Mouse (Mus musculus) CH12.LX (cell line): ENCODE measurements around the gene Add2. TPM values are rescaled to one million over a fixed set of nuclear protein-coding genes. Genes with fewer than 3 reads are reported as not detected.

Experiments used
- DNase-seq: peaks from one replicate; pipeline ENCODE4 v3.0.0-alpha.2; 2013; ENCODE audit errors: extremely low read depth
- H3K27ac ChIP-seq: 2 replicates; pipeline ENCODE4 v1.5.1; 2012; ENCODE audit warnings: low read depth, mild to moderate bottlenecking, control low read depth, moderate library complexity; ENCODE audit not compliant: insufficient read depth
- H3K27me3 ChIP-seq: replicated peaks from 2 replicates; pipeline ENCODE3; 2012; ENCODE audit warnings: inconsistent platforms
- H3K36me3 ChIP-seq, 2 experiments: replicated peaks in 1 of 2; 2 replicates each; pipeline versions ENCODE3 to v1.6.1; 2012; ENCODE audit warnings: inconsistent platforms in 1 of 2, low read length in 1 of 2, mild to moderate bottlenecking in 1 of 2, mixed read lengths in 1 of 2, moderate library complexity in 1 of 2; ENCODE audit not compliant: control insufficient read depth in 1 of 2, insufficient read depth in 1 of 2
- H3K4me1 ChIP-seq, 2 experiments: 2 replicates each; pipeline ENCODE4 v1.6.1; 2012; ENCODE audit warnings: inconsistent platforms in 1 of 2, moderate library complexity in 1 of 2; ENCODE audit not compliant: insufficient read depth in 2 of 2, control insufficient read depth in 1 of 2
- H3K4me2 ChIP-seq: 2 replicates; pipeline ENCODE4 v1.6.1; 2012; ENCODE audit warnings: low read depth, mild to moderate bottlenecking, control low read depth; ENCODE audit not compliant: poor library complexity, insufficient read depth, severe bottlenecking
- H3K4me3 ChIP-seq, 3 experiments: fragments of 150-350 bp in 1 of 3; sonication (generic) in 1 of 3; replicated peaks in 1 of 3; 2 replicates each; pipeline versions ENCODE3 to v1.5.1; 2011 to 2012; ENCODE audit warnings: low read depth in 2 of 3, low read length in 2 of 3, mild to moderate bottlenecking in 2 of 3, moderate library complexity in 2 of 3, control low read depth in 1 of 3, improper control_type of control experiment in 1 of 3, inconsistent platforms in 1 of 3, mixed read lengths in 1 of 3; ENCODE audit not compliant: poor library complexity in 1 of 3
- H3K79me2 ChIP-seq: replicated peaks from 2 replicates; pipeline ENCODE4 v1.6.1; 2012; ENCODE audit warnings: mild to moderate bottlenecking, moderate library complexity; ENCODE audit not compliant: control insufficient read depth, poor library complexity, insufficient read depth, severe bottlenecking; ENCODE audit errors: extremely low read depth
- H3K9ac ChIP-seq: 2 replicates; pipeline ENCODE4 v1.6.1; 2012; ENCODE audit warnings: low read depth, mild to moderate bottlenecking, control low read depth, moderate library complexity; ENCODE audit not compliant: insufficient read depth
- H3K9me3 ChIP-seq: replicated peaks from 2 replicates; pipeline ENCODE3; 2012; ENCODE audit warnings: low read length, inconsistent platforms, mixed read lengths
- BHLHE40 ChIP-seq: IDR thresholded peaks from 2 replicates; pipeline ENCODE4 v1.6.1; 2011; ENCODE audit warnings: mild to moderate bottlenecking, low read depth, low read length, improper control_type of control experiment
- CHD1 ChIP-seq: IDR thresholded peaks from 2 replicates; pipeline ENCODE4 v1.6.1; 2012; ENCODE audit warnings: low read depth, low read length, improper control_type of control experiment, inconsistent platforms
- CHD2 ChIP-seq: IDR thresholded peaks from 2 replicates; pipeline ENCODE4 v1.6.1; 2011; ENCODE audit warnings: low read length, improper control_type of control experiment
- CTCF ChIP-seq, 2 experiments: IDR thresholded peaks in 1 of 2; conservative IDR thresholded peaks in 1 of 2; 2 replicates each; pipeline ENCODE4 v1.5.1; 2011 to 2012; ENCODE audit warnings: low read depth in 2 of 2, low read length in 2 of 2, improper control_type of control experiment in 1 of 2, inconsistent platforms in 1 of 2, mild to moderate bottlenecking in 1 of 2, moderate library complexity in 1 of 2
- E2F4 ChIP-seq: IDR thresholded peaks from 2 replicates; pipeline ENCODE4 v1.6.1; 2011; ENCODE audit warnings: low read depth, low read length, improper control_type of control experiment; ENCODE audit not compliant: insufficient replicate concordance
- ETS1 ChIP-seq: conservative IDR thresholded peaks from 2 replicates; pipeline ENCODE4 v1.6.1; 2012; ENCODE audit warnings: low read depth, mild to moderate bottlenecking, inconsistent platforms, low read length, improper control_type of control experiment, moderate library complexity
- HCFC1 ChIP-seq: IDR thresholded peaks from 2 replicates; pipeline ENCODE4 v1.6.1; 2012; ENCODE audit warnings: low read depth, mild to moderate bottlenecking, inconsistent platforms, low read length, improper control_type of control experiment
- IRF4 ChIP-seq: IDR thresholded peaks from 2 replicates; pipeline ENCODE4 v1.6.1; 2014; ENCODE audit warnings: low read depth, mild to moderate bottlenecking, inconsistent platforms, low read length, improper control_type of control experiment
- JUN ChIP-seq: IDR thresholded peaks from 2 replicates; pipeline ENCODE4 v1.6.1; 2011; ENCODE audit warnings: low read depth, mild to moderate bottlenecking, low read length, improper control_type of control experiment, moderate library complexity; ENCODE audit not compliant: insufficient read depth
- JUND ChIP-seq: conservative IDR thresholded peaks from 2 replicates; pipeline ENCODE4 v1.6.1; 2011; ENCODE audit warnings: low read depth, low read length, improper control_type of control experiment
- KAT2A ChIP-seq: IDR thresholded peaks from 2 replicates; pipeline ENCODE4 v1.6.1; 2012; ENCODE audit warnings: low read length, improper control_type of control experiment, inconsistent platforms; ENCODE audit not compliant: insufficient replicate concordance
- MAX ChIP-seq: IDR thresholded peaks from 2 replicates; pipeline ENCODE4 v1.6.1; 2011; ENCODE audit warnings: low read length, improper control_type of control experiment
- PAX5 ChIP-seq: IDR thresholded peaks from 2 replicates; pipeline ENCODE4 v1.6.1; 2012; ENCODE audit warnings: low read length, inconsistent platforms, mixed read lengths
- POLR2A ChIP-seq: IDR thresholded peaks from 2 replicates; pipeline ENCODE4 v1.6.1; 2011; ENCODE audit warnings: low read depth, mild to moderate bottlenecking, improper control_type of control experiment, low read length
- POLR2AphosphoS2 ChIP-seq: IDR thresholded peaks from 2 replicates; pipeline ENCODE4 v1.6.1; 2011; ENCODE audit warnings: low read depth, low read length, improper control_type of control experiment
- RAD21 ChIP-seq: IDR thresholded peaks from 2 replicates; pipeline ENCODE4 v1.6.1; 2011; ENCODE audit warnings: low read depth, mild to moderate bottlenecking, low read length, improper control_type of control experiment, moderate library complexity
- SIN3A ChIP-seq: IDR thresholded peaks from 2 replicates; pipeline ENCODE4 v1.6.1; 2012; ENCODE audit warnings: low read length, improper control_type of control experiment, inconsistent platforms
- SMC3 ChIP-seq: IDR thresholded peaks from 2 replicates; pipeline ENCODE4 v1.6.1; 2011; ENCODE audit warnings: low read depth, low read length, improper control_type of control experiment
- TBP ChIP-seq: conservative IDR thresholded peaks from 2 replicates; pipeline ENCODE4 v1.6.1; 2011; ENCODE audit warnings: low read depth, low read length, improper control_type of control experiment
- TCF12 ChIP-seq: IDR thresholded peaks from 2 replicates; pipeline ENCODE4 v1.6.1; 2014; ENCODE audit warnings: low read depth, mild to moderate bottlenecking, inconsistent platforms, low read length, improper control_type of control experiment
- UBTF ChIP-seq: IDR thresholded peaks from 2 replicates; pipeline ENCODE4 v1.6.1; 2012; ENCODE audit warnings: low read depth, mild to moderate bottlenecking, inconsistent platforms, low read length, improper control_type of control experiment, moderate library complexity
- USF2 ChIP-seq: conservative IDR thresholded peaks from 2 replicates; pipeline ENCODE4 v1.6.1; 2011; ENCODE audit warnings: low read depth, low read length, improper control_type of control experiment
- ZC3H11A ChIP-seq: IDR thresholded peaks from 2 replicates; pipeline ENCODE4 v1.6.1; 2012; ENCODE audit warnings: low read depth, mild to moderate bottlenecking, inconsistent platforms, low read length, improper control_type of control experiment
- ZMIZ1 ChIP-seq: IDR thresholded peaks from 2 replicates; pipeline ENCODE4 v1.6.1; 2012; ENCODE audit warnings: low read depth, mild to moderate bottlenecking, inconsistent platforms, low read length, improper control_type of control experiment
- ZNF384 ChIP-seq: IDR thresholded peaks from 2 replicates; pipeline ENCODE4 v1.6.1; 2012; ENCODE audit warnings: low read depth, low read length, improper control_type of control experiment, inconsistent platforms
- dilution Hi-C: fragments of 300-500 bp; cut with MboI; formaldehyde crosslinking; loops from 2 replicates; pipeline ENCODE4 v1.14.3; 2020; ENCODE audit warnings: low sequenced_read_pairs; ENCODE audit not compliant: extremely low pct_unique_long_range_greater_than_20kb, extremely low pct_ligation_motif_present
- in situ Hi-C: fragments of 300-500 bp; cut with MboI; formaldehyde crosslinking; loops from 3 replicates; pipeline ENCODE4 v1.14.3; 2019; ENCODE audit warnings: low sequenced_read_pairs, low pct_ligation_motif_present, low pct_unique_long_range_greater_than_20kb, mixed read lengths
- polyA plus RNA-seq: library from polyadenylated mRNA; unstranded; fragments of >175 nt; gene quantifications from 2 replicates; pipeline ENCODE4 v1.2.1, GENCODE M21; 2012; ENCODE audit warnings: low read depth; ENCODE audit not compliant: insufficient read length
- total RNA-seq, 2 experiments: library from RNA; depleted of rRNA; stranded (reverse); fragments of 300-350 nt in 1 of 2; fragments of >200 nt in 1 of 2; gene quantifications; 2 replicates each; pipeline ENCODE4 v1.2.3; 2012 to 2014

The Add2 gene
- total and polyA plus RNA-seq, 3 experiments, result 0.11 TPM; not detected in 2

GRCm38 (mm10) chr6:86053594-86053993 is 25.1 kb downstream of the Add2 start:
- H3K27ac ChIP-seq, result no peak overlapping the region
- dilution Hi-C loops (no loop called here), in situ Hi-C loops (no loop called here)
- TF ChIP-seq BHLHE40 (no peak), CHD1 (no peak), PAX5 (no peak), USF2 (no peak), RAD21 (no peak), HCFC1 (no peak), TBP (no peak), E2F4 (no peak), CHD2 (no peak), CTCF (conservative IDR thresholded peaks at IDR 0.05 in 1 of 2, IDR thresholded peaks at IDR 0.05 in 1 of 2; ENCODE audit: low read depth in 2 of 2, low read length in 2 of 2) (no peak), ETS1 (no peak), JUN (no peak), ZMIZ1 (no peak), JUND (no peak), MAX (no peak), SMC3 (no peak)
- H3K9me3 ChIP-seq, result no peaks in the 10 kb centered on the region
- H3K4me3 ChIP-seq, result no peak overlapping the region
- H3K4me1 ChIP-seq, result peaks cover 0 to 29% of the 10 kb centered on the region in 2 experiments; a peak in 2 of 4 replicates
- DNase-seq, result no peak
- H3K79me2 ChIP-seq, result no peaks in the 10 kb centered on the region
- no peaks in the 10 kb centered on the region for H3K36me3 ChIP-seq
- no peak overlapping the region for H3K4me2 ChIP-seq
- H3K9ac ChIP-seq, result no peak overlapping the region
- H3K27me3 ChIP-seq, result peaks cover 3% of the 10 kb centered on the region

DNA sequence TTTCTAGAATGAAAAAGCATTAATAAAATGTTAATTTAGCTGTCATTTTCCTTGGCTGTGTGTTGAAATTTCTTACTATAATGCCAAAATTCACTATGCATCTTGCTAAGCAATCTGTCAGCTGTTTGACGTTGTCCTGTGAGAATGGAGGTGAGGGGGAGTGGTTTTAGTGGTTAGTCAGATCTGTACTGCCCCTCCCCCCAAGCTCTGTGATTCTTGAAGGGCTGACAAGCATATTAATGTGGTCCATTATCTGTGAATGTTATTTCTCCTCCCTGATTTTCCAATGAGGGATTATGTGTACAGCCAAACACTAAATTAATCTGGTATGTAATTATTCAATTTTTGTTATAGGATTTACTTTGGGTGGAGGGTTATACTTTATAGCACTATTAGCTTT is 30.0 kb downstream of the Add2 start:
- Histone ChIP-seq H3K27me3 (peaks cover 3% of the 10 kb centered on the region), H3K36me3 (no peaks in the 10 kb centered on the region), H3K4me1 (peaks cover 0 to 25% of the 10 kb centered on the region in 2 experiments; a peak in 2 of 4 replicates), H3K27ac (no peak overlapping the region), H3K9me3 (no peaks in the 10 kb centered on the region), H3K4me3 (no peak overlapping the region), H3K79me2 (no peaks in the 10 kb centered on the region), H3K4me2 (no peak overlapping the region), H3K9ac (no peak overlapping the region)
- dilution Hi-C loops (no loop called here), in situ Hi-C loops (no loop called here)
- TF ChIP-seq USF2 (no peak), TBP (no peak), MAX (no peak), SIN3A (no peak), JUND (0 out of 2 replicates have a peak, but pooled peaks have one; percentile 15), ZC3H11A (no peak), TCF12 (no peak), POLR2A (no peak), CTCF (conservative IDR thresholded peaks at IDR 0.05 in 1 of 2, IDR thresholded peaks at IDR 0.05 in 1 of 2; ENCODE audit: low read depth in 2 of 2, low read length in 2 of 2) (no peak), PAX5 (no peak), KAT2A (no peak), JUN (no peak), POLR2AphosphoS2 (no peak), IRF4 (peak; percentile 56), UBTF (no peak), E2F4 (no peak), ZNF384 (no peak)
- DNase-seq, result peak; percentile 40
